Mouse (Mus musculus): Measurements from ENCODE around the gene 9130409I23Rik. TPM values are rescaled to one million over a fixed set of nuclear protein-coding genes. Genes with fewer than 3 reads are reported as not detected.

Gene 9130409I23Rik
- not detected for total RNA-seq (2018; cell fraction: chromatin; rRNA removed)
- not detected for total RNA-seq (2018; cell fraction: cytosol; rRNA removed)
- total RNA-seq (2018; cell fraction: nucleus; rRNA removed) = not detected
- polyA plus RNA-seq (2018) = not detected in 3 replicates

DNA sequence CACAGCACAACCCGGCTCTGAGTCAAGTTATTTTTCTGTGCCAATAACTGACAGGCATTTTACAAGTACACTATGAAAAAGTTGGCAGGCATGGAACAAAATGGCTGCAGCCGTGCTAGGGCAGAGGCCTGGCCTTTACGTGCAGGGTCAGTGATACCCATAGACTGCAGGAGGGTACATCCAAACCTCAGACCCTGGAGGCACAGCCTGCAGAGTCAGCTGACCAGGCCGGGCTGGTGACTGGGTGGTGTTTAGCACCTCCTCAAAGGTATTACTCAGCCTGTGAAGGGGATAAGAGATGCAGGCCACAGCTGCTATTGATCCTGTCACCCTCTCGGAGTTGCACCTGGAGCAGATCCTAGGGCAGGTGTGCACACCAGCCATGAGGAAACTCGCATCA lies at the start of gene 9130409I23Rik:
9130409I23Rik (plus strand) TSS at position 301 of the 400 bp plus-strand sequence.
- 98% methylated on average over 6 of the region's 6 CpGs for WGBS (ENCODE audit: missing documents)
- Histone ChIP-seq H3K36me3 (ENCODE audit: inconsistent target) (no peaks in the 10 kb centered on the region), H3K4me3 (ENCODE audit: inconsistent target) (no peak within 1 kb of the TSS), H3K27ac (no peak within 1 kb of the TSS), H3K79me2 (ENCODE audit: inconsistent target) (no peaks in the 10 kb centered on the region)

DNA sequence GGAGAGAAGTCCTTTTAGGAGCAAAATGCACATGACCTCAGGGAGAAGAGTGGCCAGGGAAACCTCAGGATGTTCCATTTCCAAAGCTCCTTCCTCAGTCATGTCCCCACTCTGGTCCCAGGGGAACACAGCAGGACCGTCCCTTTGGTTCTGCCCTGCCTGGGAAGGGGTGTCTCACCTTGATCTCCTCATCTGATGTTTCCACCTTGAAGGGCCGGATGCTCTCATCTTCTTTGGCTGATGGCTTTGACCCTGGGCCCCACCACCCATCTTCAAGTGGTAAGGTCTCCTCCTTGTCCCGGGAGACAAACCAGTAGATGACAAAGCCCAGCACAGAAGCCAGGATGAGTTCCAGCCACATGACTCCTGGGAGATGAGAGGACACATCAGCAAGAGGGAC lies 49.4 kb upstream of the 9130409I23Rik start:
- Histone ChIP-seq H3K4me3 (ENCODE audit: inconsistent target) (no peak overlapping the region), H3K79me2 (ENCODE audit: inconsistent target) (no peaks in the 10 kb centered on the region), H3K27ac (no peak overlapping the region), H3K36me3 (ENCODE audit: inconsistent target) (no peaks in the 10 kb centered on the region)
- WGBS (ENCODE audit: missing documents) = 97% methylated on average over 3 of the region's 3 CpGs

DNA sequence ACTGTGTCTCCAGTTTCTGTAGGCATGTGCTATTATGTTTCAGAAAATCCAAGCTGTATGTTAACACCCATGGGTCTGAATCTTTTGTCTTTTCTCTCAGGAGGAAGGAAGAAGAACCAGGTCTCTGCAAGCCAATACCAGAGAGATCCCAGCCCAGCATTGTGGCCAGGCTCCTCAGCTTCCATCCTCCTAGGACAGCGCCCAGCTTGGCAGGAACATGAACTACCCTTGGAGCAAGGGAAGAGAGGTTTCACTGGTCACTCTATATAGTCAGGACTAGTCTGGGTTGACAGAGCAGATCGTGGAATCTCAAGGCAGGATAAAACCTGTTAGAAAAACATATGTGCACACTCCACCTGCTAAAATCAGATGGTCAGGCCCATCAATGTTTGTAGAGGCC lies 47.2 kb upstream of the 9130409I23Rik start:
- H3K79me2 ChIP-seq (ENCODE audit: inconsistent target) = no peaks in the 10 kb centered on the region
- no peak overlapping the region for H3K4me3 ChIP-seq (ENCODE audit: inconsistent target)
- 91% methylated on average over 2 of the region's 2 CpGs for WGBS (ENCODE audit: missing documents)
- no peaks in the 10 kb centered on the region for H3K36me3 ChIP-seq (ENCODE audit: inconsistent target)
- no peak overlapping the region for H3K27ac ChIP-seq

DNA sequence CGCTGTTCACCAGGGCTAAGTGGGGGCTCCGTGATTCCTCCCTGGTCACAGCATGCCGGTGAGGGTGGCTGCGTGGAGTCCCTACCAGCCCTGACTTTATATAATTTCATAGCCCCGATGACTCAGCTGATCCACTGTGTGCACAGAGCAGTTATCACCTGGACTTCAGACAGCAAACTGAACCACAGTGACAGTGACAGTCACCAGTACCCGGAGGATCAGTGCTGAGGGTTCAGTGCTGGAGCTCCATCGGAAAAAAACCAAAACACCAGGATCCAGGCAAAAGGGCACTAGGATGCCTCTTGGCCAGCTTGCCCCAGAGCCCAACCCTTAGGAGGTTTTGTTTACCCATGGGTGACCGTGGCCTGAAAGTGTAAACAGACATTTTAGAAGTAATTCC lies 45.7 kb upstream of the 9130409I23Rik start:
- H3K4me3 ChIP-seq (ENCODE audit: inconsistent target) = no peak overlapping the region
- no peaks in the 10 kb centered on the region for H3K79me2 ChIP-seq (ENCODE audit: inconsistent target)
- no peaks in the 10 kb centered on the region for H3K36me3 ChIP-seq (ENCODE audit: inconsistent target)
- WGBS (ENCODE audit: missing documents) = 87% methylated on average over 8 of the region's 8 CpGs
- H3K27ac ChIP-seq = no peak overlapping the region

DNA sequence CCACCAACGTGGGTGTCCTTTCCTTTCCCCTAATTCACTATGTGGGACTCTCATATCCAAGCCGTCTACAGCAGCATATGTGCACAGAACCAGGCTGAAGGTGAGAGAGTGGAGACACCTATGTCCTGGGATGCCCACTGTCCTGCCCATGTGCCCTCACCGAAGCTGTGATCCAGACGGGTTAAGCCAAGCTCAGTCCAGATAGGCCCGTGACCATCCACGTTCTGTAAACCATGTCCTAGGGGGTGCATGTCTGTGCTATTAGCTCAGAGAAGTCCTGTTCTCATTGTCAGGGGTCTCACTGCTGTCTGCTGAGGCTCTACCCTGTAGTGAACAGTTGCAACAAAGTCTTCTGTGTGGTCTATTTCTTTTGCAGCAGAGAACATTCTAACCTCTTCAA lies 43.2 kb upstream of the 9130409I23Rik start:
- WGBS (ENCODE audit: missing documents) = 94% methylated on average over 6 of the region's 6 CpGs
- Histone ChIP-seq H3K79me2 (ENCODE audit: inconsistent target) (no peaks in the 10 kb centered on the region), H3K36me3 (ENCODE audit: inconsistent target) (no peaks in the 10 kb centered on the region), H3K4me3 (ENCODE audit: inconsistent target) (no peak overlapping the region), H3K27ac (no peak overlapping the region)

DNA sequence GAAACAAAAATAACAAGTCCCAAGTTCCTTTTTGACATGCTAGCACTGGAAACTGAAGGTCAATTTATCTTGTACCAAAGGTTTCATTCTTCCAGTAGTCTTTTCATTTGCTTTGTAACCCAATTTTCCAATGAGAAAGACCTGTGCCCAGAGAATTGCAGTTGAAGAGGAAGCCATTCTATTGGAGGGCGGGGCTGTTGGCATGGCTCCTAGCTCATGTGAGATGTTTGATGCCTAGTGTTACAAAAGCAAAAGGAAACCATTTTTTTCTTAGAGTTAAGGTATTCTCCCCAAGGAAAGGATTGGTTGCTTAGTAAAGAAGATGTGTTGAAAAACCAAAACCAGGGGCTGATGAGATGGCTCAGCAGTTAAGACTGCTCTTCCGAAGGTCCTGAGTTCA lies 42.8 kb upstream of the 9130409I23Rik start:
- H3K27ac ChIP-seq = no peak overlapping the region
- no peak overlapping the region for H3K4me3 ChIP-seq (ENCODE audit: inconsistent target)
- 77% methylated on average over 2 of the region's 2 CpGs for WGBS (ENCODE audit: missing documents)
- no peaks in the 10 kb centered on the region for H3K36me3 ChIP-seq (ENCODE audit: inconsistent target)
- no peaks in the 10 kb centered on the region for H3K79me2 ChIP-seq (ENCODE audit: inconsistent target)

DNA sequence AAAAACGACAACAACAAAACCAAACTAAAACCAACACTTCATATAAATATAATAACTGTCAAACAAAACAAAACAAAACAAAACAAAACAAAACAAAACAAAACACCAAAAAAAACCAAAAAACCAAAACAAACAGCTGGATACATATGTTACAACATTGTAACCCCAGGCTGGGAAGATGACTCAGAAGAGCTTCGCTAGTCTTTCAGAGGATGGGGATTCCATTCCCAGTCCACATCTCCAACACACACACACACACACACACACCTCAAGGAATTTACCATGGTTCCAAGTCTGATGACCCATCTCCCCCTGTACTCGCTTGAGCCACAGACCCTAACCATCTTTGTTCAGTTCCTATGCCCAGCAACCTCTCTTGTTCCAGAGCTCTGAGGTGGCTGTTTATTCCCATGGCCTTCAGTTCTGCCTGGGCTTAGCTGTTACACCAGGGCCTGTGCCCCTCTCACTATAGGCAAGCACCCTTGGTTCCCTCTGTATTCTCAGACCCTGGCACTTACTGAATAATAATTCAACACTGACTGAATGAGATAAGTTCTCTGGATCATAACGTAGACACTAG lies 41.9 kb upstream of the 9130409I23Rik start:
- Histone ChIP-seq H3K27ac (no peak overlapping the region), H3K4me3 (ENCODE audit: inconsistent target) (no peak overlapping the region), H3K79me2 (ENCODE audit: inconsistent target) (no peaks in the 10 kb centered on the region), H3K36me3 (ENCODE audit: inconsistent target) (no peaks in the 10 kb centered on the region)
- 89% methylated on average over 4 of the region's 4 CpGs for WGBS (ENCODE audit: missing documents)

DNA sequence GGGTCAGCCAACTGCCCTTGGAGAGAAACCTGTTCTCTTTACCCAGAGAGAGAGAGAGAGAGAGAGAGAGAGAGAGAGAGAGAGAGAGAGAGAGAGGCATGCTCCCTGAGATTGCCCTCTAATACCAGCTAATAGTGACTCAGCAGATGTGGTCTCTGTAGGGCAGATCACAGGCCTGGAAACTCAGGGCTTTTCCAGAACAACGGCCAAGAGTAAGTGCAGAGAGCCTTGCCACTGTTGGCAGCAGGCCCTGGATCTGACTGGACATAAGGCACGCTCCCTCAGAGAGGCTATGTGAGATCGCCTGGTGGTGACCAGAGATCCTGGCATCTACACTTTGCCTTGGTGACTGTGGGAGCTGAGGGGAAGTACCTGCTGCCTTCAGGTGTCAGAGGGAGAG lies 41.3 kb upstream of the 9130409I23Rik start:
- no peak overlapping the region for H3K4me3 ChIP-seq (ENCODE audit: inconsistent target)
- H3K36me3 ChIP-seq (ENCODE audit: inconsistent target) = no peaks in the 10 kb centered on the region
- H3K79me2 ChIP-seq (ENCODE audit: inconsistent target) = no peaks in the 10 kb centered on the region
- no peak overlapping the region for H3K27ac ChIP-seq
- 70% methylated on average over 3 of the region's 3 CpGs for WGBS (ENCODE audit: missing documents)

DNA sequence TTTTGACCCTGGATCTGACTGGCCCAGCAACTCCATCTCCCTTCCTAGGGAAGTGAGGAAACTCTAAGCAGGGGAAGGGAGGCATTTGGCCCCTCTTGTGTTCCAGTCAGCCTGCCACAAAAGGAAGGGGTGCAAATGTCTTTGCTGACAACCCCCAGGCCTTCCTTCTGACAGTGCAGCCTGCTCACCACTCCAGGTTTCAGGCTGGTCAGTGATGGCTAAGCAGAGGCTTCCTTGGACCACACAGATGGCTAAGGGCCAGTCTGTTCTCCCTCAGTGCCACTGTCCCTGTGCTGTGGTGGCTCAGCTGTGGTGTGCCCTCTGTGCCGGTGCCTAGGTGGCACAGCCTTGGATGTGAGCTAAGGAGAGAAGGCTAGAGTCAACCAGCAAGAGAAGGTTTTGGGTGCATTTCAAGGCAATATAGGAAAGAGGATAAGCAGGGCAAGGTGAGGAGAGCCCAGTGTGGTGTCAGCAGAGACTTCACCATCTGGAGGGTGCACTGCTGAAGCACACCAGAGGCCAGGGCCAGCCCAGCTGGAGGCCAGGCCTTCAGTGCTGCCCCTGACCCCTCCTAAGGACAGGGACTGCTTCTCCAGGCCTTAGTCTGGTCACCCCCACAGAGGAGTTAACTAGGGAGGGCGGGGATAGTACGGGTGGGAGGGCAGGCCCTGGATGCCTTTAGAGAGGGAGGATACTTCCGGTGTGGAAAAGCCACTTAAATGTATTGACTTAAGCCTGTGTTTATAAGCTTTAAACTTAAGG lies 40.7 kb upstream of the 9130409I23Rik start:
- Histone ChIP-seq H3K36me3 (ENCODE audit: inconsistent target) (no peaks in the 10 kb centered on the region), H3K27ac (no peak overlapping the region), H3K4me3 (ENCODE audit: inconsistent target) (no peak overlapping the region), H3K79me2 (ENCODE audit: inconsistent target) (no peaks in the 10 kb centered on the region)
- 94% methylated on average over 4 of the region's 4 CpGs for whole genome bisulfite sequencing (ENCODE audit: missing documents)

DNA sequence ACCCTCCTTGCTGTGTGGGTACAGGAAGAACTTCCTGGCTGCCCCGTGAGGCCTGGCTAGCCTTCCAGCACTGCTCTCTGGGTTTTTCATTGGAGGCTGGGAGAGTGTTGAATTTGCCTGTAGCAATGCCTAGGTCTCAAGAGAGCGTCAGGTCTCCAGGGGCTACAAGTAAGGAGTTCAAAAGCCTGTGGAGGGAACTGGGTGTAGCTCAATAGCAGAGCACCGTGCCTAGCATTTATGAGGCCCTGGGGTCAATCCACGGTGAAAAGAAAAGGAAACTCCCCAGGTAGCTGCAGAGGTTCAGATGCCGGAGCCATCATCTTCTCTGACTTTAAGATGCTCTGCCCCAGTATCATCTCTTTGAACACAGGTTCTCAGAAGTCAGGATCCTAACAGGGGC lies 39.4 kb upstream of the 9130409I23Rik start:
- Histone ChIP-seq H3K27ac (no peak overlapping the region), H3K79me2 (ENCODE audit: inconsistent target) (no peaks in the 10 kb centered on the region), H3K4me3 (ENCODE audit: inconsistent target) (no peak overlapping the region), H3K36me3 (ENCODE audit: inconsistent target) (no peaks in the 10 kb centered on the region)
- WGBS (ENCODE audit: missing documents) = 94% methylated on average over 5 of the region's 5 CpGs

DNA sequence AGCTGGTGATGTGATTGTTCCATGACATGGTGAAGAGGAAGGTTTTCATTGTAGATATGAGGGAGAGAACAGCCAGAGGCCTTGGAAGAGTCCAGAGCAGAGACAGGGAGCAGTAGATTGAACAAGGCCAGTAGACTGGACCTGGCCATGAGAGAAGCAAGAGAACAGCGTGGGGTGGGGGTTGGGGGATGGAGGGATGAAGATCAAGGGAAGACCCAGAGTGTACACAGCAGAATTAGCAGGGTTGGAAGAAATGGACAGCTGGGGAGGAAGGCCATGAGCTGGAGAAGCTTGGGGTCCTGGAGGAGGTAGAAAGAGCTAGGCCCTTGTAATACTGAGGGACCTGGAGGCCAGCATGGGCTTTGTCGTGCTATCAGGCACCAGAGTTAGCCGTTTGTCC lies 38.6 kb upstream of the 9130409I23Rik start:
- H3K36me3 ChIP-seq (ENCODE audit: inconsistent target) = no peaks in the 10 kb centered on the region
- H3K4me3 ChIP-seq (ENCODE audit: inconsistent target) = no peak overlapping the region
- no peaks in the 10 kb centered on the region for H3K79me2 ChIP-seq (ENCODE audit: inconsistent target)
- 94% methylated on average over 3 of the region's 3 CpGs for WGBS (ENCODE audit: missing documents)
- H3K27ac ChIP-seq = no peak overlapping the region

DNA sequence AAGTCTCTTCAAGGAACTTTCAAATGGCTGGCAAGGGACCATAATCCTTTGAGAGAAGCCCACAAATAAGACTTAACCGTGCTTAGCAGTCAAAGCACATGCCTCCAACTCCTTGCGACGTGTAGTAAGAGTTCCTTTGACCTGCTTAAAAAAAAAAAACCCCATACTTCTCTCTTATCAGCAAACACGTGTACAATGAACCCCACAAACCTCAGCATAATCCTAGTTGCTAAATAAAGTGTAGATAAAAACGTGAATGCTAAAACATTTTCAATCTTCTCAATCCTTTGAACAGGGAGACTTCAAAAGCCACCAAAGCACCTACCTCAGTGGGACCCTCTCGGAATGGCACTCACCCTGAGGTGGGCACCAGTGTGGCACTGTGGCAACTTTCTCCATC lies 37.6 kb upstream of the 9130409I23Rik start:
- H3K27ac ChIP-seq = no peak overlapping the region
- 53% methylated on average over 6 of the region's 6 CpGs for WGBS (ENCODE audit: missing documents)
- no peak overlapping the region for H3K4me3 ChIP-seq (ENCODE audit: inconsistent target)
- H3K36me3 ChIP-seq (ENCODE audit: inconsistent target) = no peaks in the 10 kb centered on the region
- H3K79me2 ChIP-seq (ENCODE audit: inconsistent target) = no peaks in the 10 kb centered on the region

DNA sequence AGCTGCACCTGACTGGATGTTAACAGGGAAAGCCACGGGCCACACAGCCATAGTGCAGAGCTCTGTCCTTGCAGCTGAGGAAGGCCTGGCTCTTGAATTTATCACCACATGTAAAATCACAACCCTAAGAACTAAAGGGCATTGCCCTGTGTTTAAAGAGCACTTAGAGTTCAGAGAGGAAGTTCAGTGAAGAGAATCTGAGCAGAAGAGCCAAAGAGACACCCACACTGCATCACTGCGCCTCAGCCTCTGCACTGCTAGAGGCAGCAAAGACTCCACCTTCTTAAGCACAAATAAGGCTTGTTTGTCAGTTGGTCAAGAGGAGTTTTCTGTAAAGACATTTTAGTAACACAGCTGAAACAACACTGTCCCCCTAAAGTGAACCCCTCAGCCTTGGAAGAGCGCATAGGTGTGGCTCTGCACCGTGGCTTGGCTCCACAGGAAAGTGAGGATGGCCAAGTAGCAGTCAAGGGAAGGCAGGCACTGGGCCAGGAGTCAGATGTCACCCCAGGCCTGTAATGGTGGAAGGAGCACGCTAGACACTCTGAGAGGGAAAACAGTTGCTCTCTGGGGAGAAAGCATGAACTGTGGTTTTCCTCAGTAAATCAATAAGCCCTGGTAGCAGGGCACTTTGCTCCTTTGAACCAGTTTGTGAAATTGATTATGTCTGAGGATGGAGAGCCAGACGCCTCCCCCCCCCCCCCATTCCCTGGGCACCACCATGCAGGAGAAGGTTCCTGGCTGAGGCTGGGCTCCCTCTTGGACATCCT lies 36.1 kb upstream of the 9130409I23Rik start:
- H3K36me3 ChIP-seq (ENCODE audit: inconsistent target) = no peaks in the 10 kb centered on the region
- H3K4me3 ChIP-seq (ENCODE audit: inconsistent target) = no peak overlapping the region
- H3K27ac ChIP-seq = no peak overlapping the region
- H3K79me2 ChIP-seq (ENCODE audit: inconsistent target) = no peaks in the 10 kb centered on the region
- WGBS (ENCODE audit: missing documents) = 87% methylated on average over 6 of the region's 6 CpGs

DNA sequence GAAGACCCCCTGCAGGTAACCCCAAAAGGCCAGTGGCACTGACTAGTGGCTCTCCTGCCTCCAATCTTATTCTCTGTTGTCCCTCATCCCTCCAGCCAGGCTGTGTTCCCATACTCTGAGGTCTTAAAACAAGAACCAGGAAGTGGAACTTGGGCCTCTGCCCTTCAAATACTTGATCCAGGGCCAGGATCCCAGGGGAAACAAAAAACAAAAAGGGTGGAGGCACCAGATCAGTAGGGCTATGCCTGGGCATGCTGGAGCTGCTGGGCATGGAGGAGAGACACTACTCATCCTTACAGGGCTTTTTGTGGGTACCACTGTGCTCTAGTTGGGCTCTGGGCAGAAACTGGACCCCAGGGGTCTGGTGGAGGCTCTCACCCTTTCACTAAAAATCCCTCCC lies 35.5 kb upstream of the 9130409I23Rik start:
- Histone ChIP-seq H3K36me3 (ENCODE audit: inconsistent target) (no peaks in the 10 kb centered on the region), H3K4me3 (ENCODE audit: inconsistent target) (no peak overlapping the region), H3K27ac (peak overlapping the region; percentile 25), H3K79me2 (ENCODE audit: inconsistent target) (no peaks in the 10 kb centered on the region)

DNA sequence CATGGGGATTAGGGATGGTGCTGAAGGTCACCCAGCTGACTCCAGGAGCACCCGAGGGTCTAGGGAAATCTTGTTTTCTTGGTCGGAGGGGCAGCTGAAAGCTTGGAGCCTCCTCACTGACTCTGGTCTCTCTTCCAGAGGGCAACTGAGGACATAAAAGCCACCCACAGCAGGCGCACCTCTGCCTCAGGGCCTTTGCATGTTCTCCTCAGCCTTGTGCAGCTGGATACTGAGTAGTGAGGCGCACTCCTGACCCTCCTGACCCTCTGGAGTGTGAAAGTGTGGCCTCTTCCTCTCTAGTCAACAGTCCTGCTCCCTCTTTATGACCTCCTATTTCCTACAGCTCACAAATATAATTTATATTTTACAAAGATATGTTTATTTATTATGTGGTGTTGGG lies 35.0 kb upstream of the 9130409I23Rik start:
- Histone ChIP-seq H3K27ac (peak overlapping the region; percentile 25), H3K4me3 (ENCODE audit: inconsistent target) (peak overlapping the region; percentile 38; the same call in 1 of the 2 replicates)
- 100% methylated on average over 4 of the region's 4 CpGs for WGBS (ENCODE audit: missing documents)

More for the DNA sequence above, 35.0 kb upstream of the 9130409I23Rik start:
- Histone ChIP-seq H3K36me3 (ENCODE audit: inconsistent target) (no peaks in the 10 kb centered on the region), H3K79me2 (ENCODE audit: inconsistent target) (no peaks in the 10 kb centered on the region)

Measured in macrophage (primary cell).